Mouse (Mus musculus) megakaryocyte, embryonic 14.5 days (primary cell): Measurements from ENCODE around the gene Ap3b1.

Source experiments
- FLI1 ChIP-seq: IDR thresholded peaks from 2 replicates; pipeline ENCODE4 v1.6.1; 2012; ENCODE audit warnings: low read length, inconsistent platforms, mixed read lengths
- GATA1 ChIP-seq: IDR thresholded peaks from 3 replicates; pipeline ENCODE4 v1.6.1; 2012; ENCODE audit warnings: mixed read lengths, low read length, inconsistent platforms, borderline replicate concordance

- peak; percentile 82; the same call in 1 of the 3 replicates for TF ChIP-seq GATA1
- peak; percentile 55; the same call in 1 of the 2 replicates for TF ChIP-seq FLI1
Measured at GRCm38 (mm10) chr13:94354584-94354983, 4.2 kb upstream of the Ap3b1 start.
